Mouse (Mus musculus): Measurements from ENCODE around the gene Kifc5b. TPM values are rescaled to one million over a fixed set of nuclear protein-coding genes. Genes with fewer than 3 reads are reported as not detected.

Gene Kifc5b
- total and polyA plus RNA-seq, 3 experiments: 15.7 to 36.1 (median 23.0) TPM

DNA sequence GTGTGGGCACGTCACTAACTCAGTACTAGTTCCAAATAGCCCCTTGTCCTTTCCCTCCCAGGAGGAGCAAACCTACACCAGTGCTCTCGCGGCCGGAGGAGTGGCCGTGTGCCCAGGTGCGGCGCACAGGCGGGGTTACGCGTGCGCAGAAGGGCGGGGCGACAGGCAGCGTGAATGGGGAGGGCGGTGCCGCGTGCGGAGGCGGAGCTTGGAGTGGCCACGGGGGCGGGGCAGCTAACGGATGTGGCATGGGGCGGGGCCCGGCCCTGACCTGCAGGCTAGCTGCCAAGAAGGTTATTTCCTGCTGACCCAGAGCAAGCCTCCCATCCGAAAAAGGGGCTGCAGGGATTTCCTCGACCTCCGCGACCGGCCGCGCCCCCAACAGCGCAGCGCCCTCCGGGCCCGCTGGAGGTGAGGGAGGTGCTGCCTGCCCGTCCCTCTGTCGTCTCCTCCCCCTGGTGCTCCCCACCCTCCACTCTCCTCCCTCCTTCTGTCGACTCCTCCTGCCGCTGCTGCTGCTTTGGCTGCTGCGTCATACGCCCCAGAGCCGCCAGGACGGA lies 16.0 kb downstream of the Kifc5b start, which contains the start of gene Phf1:
Phf1 (plus strand) TSS at position 214 of the 560 bp plus-strand sequence.
- no peaks in the 10 kb centered on the region for H3K27me3 ChIP-seq (ENCODE audit: insufficient read depth, low read length)
- H3K36me3 ChIP-seq (replicated peaks): peaks cover 86% of the 10 kb centered on the region
- H3K4me3 ChIP-seq (ENCODE audit: low read depth, low read length): peak within 1 kb of the TSS; percentile 78
- TF ChIP-seq GATA2 (IDR thresholded peaks at IDR 0.05; ENCODE audit: borderline replicate concordance, low read depth, low read length): no peak
- no peak for TF ChIP-seq GATA1 (IDR thresholded peaks at IDR 0.05; ENCODE audit: borderline replicate concordance, low read length)
- no peak for TF ChIP-seq POLR2AphosphoS5 (IDR thresholded peaks at IDR 0.05; ENCODE audit: insufficient replicate concordance, low read depth, low read length)
- TF ChIP-seq CTCF (IDR thresholded peaks at IDR 0.05; ENCODE audit: low read depth, low read length): no peak
- TF ChIP-seq TAL1 (conservative IDR thresholded peaks at IDR 0.05; ENCODE audit: low read depth, low read length): no peak
- ATAC-seq (ENCODE audit: extremely low read depth, insufficient number of reproducible peaks, low FRiP score, poor library complexity, severe bottlenecking) (peak; percentile 64), DNase-seq (ENCODE audit: low spot score) (peak; percentile 90)
- no peaks in the 10 kb centered on the region for H3K9me3 ChIP-seq (replicated peaks)
- peaks cover 64% of the 10 kb centered on the region for H3K4me1 ChIP-seq (ENCODE audit: insufficient read depth, low read depth, low read length)

DNA sequence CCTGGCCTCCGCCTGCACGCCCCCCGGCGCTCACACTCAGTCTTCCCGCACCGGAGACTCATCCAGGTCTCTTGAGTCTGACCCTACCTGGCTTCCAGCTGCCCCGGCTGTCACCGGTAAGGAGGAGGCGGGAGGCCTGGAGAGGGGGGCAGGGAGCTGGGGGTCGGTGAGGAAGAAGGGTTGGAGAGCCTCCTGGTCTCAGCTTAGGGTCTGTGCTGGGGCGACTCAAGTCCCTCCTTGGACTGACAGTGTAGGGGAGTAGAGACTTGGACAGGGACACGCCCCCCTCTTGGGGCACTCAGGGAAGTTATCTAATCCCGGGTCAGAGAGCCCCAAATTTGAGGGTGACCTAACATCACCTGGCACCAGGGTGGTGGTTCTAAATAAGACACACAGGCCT lies 16.5 kb downstream of the Kifc5b start:
- peaks cover 84% of the 10 kb centered on the region for H3K36me3 ChIP-seq (replicated peaks)
- H3K4me1 ChIP-seq (ENCODE audit: insufficient read depth, low read depth, low read length): peaks cover 69% of the 10 kb centered on the region
- ATAC-seq (ENCODE audit: extremely low read depth, insufficient number of reproducible peaks, low FRiP score, poor library complexity, severe bottlenecking): no peak
- peak overlapping the region; percentile 78 for H3K4me3 ChIP-seq (ENCODE audit: low read depth, low read length)
- no peaks in the 10 kb centered on the region for H3K9me3 ChIP-seq (replicated peaks)
- no peaks in the 10 kb centered on the region for H3K27me3 ChIP-seq (ENCODE audit: insufficient read depth, low read length)
- no peak for DNase-seq (ENCODE audit: low spot score)
- TF ChIP-seq GATA2 (IDR thresholded peaks at IDR 0.05; ENCODE audit: borderline replicate concordance, low read depth, low read length) (no peak), POLR2AphosphoS5 (IDR thresholded peaks at IDR 0.05; ENCODE audit: insufficient replicate concordance, low read depth, low read length) (no peak), TAL1 (conservative IDR thresholded peaks at IDR 0.05; ENCODE audit: low read depth, low read length) (no peak), GATA1 (IDR thresholded peaks at IDR 0.05; ENCODE audit: borderline replicate concordance, low read length) (no peak), CTCF (IDR thresholded peaks at IDR 0.05; ENCODE audit: low read depth, low read length) (no peak)

DNA sequence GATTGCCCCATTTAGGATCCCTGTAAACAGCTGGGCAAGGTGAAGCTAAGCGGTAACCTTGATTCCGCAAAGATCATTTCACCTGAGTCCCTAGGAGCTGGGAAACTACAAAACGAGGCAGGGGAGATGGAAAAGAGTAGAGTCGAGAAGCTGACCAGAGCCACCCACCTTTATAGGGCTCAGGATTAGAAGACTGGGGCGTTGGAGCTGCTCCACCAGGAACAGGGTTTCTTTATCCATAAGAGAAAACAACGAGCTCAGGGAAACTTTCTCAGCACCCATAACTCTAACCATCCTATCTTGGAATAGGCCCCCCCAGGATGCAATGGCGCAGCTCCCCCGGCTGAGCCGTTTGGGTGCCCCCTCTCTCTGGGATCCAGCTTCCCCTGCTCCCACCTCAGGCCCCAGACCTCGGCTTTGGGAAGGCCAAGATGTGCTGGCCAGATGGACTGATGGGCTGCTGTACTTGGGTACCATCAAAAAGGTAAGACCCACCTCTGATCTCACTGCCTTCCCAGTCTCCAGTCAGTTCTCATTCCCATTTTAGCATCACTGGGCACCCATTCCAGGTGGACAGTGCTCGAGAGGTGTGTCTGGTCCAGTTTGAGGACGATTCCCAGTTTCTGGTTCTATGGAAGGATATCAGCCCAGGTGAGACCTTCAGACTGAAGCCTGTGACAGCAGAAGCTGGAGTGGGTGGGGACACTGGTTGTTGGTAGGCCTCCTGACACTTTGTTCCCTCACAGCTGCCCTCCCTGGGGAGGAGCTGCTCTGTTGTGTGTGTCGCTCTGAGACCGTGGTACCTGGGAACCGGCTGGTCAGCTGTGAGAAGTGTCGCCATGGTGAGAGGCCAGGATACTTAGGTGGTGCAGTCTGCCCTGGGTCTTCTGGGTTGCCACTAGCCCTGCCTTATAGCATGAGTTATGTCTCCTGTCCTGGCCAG lies 17.3 kb downstream of the Kifc5b start:
- DNase-seq (ENCODE audit: low spot score) (no peak), ATAC-seq (ENCODE audit: extremely low read depth, insufficient number of reproducible peaks, low FRiP score, poor library complexity, severe bottlenecking) (no peak)
- Histone ChIP-seq H3K4me1 (ENCODE audit: insufficient read depth, low read depth, low read length) (peaks cover 71% of the 10 kb centered on the region), H3K36me3 (replicated peaks) (peaks cover 77% of the 10 kb centered on the region), H3K4me3 (ENCODE audit: low read depth, low read length) (peak overlapping the region; percentile 78; the same call in 1 of the 2 replicates), H3K27me3 (ENCODE audit: insufficient read depth, low read length) (no peaks in the 10 kb centered on the region), H3K9me3 (replicated peaks) (no peaks in the 10 kb centered on the region)
- TF ChIP-seq GATA1 (IDR thresholded peaks at IDR 0.05; ENCODE audit: borderline replicate concordance, low read length) (no peak), CTCF (IDR thresholded peaks at IDR 0.05; ENCODE audit: low read depth, low read length) (no peak)

DNA sequence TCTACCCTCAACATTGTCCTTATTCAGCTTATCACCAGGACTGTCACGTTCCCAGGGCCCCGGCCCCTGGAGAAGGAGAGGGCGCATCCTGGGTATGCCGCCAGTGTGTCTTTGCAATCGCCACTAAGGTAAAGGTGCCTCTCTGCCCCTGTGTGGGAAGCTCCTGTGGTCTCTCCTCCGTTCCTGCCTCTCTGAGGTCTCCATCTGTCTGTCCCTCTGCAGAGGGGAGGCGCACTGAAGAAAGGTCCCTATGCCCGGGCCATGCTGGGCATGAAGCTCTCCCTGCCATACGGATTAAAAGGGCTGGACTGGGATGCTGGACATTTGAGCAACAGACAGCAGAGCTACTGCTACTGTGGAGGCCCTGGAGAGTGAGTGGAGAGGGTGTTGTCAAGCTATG lies 18.1 kb downstream of the Kifc5b start:
- H3K9me3 ChIP-seq (replicated peaks): no peaks in the 10 kb centered on the region
- no peaks in the 10 kb centered on the region for H3K27me3 ChIP-seq (ENCODE audit: insufficient read depth, low read length)
- DNase-seq (ENCODE audit: low spot score) (no peak), ATAC-seq (ENCODE audit: extremely low read depth, insufficient number of reproducible peaks, low FRiP score, poor library complexity, severe bottlenecking) (no peak)
- peaks cover 71% of the 10 kb centered on the region for H3K36me3 ChIP-seq (replicated peaks)
- peaks cover 74% of the 10 kb centered on the region for H3K4me1 ChIP-seq (ENCODE audit: insufficient read depth, low read depth, low read length)
- no peak overlapping the region for H3K4me3 ChIP-seq (ENCODE audit: low read depth, low read length)
- TF ChIP-seq POLR2AphosphoS5 (IDR thresholded peaks at IDR 0.05; ENCODE audit: insufficient replicate concordance, low read depth, low read length) (no peak), CTCF (IDR thresholded peaks at IDR 0.05; ENCODE audit: low read depth, low read length) (no peak), GATA1 (IDR thresholded peaks at IDR 0.05; ENCODE audit: borderline replicate concordance, low read length) (no peak), GATA2 (IDR thresholded peaks at IDR 0.05; ENCODE audit: borderline replicate concordance, low read depth, low read length) (no peak)

DNA sequence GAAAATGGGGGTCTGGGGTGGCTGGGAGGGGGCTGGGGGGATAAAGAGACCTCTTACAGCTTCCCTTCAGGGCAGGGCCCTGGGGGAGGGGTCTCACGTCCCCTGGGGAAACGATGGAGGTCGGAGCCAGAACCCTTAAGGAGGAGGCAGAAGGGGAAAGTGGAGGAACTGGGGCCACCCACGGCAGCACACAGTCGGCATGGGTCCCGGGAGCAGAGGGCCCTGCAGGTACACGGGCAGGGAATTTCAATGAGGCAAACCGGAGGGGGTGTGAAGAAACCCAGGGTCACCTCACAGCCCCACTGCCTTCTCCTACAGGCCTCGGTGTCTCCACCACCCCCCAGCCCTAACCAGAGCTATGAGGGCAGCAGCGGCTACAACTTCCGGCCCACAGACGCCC lies 19.6 kb downstream of the Kifc5b start:
- ATAC-seq (ENCODE audit: extremely low read depth, insufficient number of reproducible peaks, low FRiP score, poor library complexity, severe bottlenecking) (no peak), DNase-seq (ENCODE audit: low spot score) (no peak)
- Histone ChIP-seq H3K9me3 (replicated peaks) (no peaks in the 10 kb centered on the region), H3K4me1 (ENCODE audit: insufficient read depth, low read depth, low read length) (peaks cover 85% of the 10 kb centered on the region), H3K27me3 (ENCODE audit: insufficient read depth, low read length) (no peaks in the 10 kb centered on the region), H3K36me3 (replicated peaks) (peaks cover 63% of the 10 kb centered on the region), H3K4me3 (ENCODE audit: low read depth, low read length) (no peak overlapping the region; the same call in 1 of the 2 replicates)
- no peak for TF ChIP-seq GATA2 (IDR thresholded peaks at IDR 0.05; ENCODE audit: borderline replicate concordance, low read depth, low read length)
- no peak for TF ChIP-seq CTCF (IDR thresholded peaks at IDR 0.05; ENCODE audit: low read depth, low read length)
- TF ChIP-seq TAL1 (conservative IDR thresholded peaks at IDR 0.05; ENCODE audit: low read depth, low read length): no peak
- TF ChIP-seq GATA1 (IDR thresholded peaks at IDR 0.05; ENCODE audit: borderline replicate concordance, low read length): no peak
- TF ChIP-seq POLR2AphosphoS5 (IDR thresholded peaks at IDR 0.05; ENCODE audit: insufficient replicate concordance, low read depth, low read length): no peak

DNA sequence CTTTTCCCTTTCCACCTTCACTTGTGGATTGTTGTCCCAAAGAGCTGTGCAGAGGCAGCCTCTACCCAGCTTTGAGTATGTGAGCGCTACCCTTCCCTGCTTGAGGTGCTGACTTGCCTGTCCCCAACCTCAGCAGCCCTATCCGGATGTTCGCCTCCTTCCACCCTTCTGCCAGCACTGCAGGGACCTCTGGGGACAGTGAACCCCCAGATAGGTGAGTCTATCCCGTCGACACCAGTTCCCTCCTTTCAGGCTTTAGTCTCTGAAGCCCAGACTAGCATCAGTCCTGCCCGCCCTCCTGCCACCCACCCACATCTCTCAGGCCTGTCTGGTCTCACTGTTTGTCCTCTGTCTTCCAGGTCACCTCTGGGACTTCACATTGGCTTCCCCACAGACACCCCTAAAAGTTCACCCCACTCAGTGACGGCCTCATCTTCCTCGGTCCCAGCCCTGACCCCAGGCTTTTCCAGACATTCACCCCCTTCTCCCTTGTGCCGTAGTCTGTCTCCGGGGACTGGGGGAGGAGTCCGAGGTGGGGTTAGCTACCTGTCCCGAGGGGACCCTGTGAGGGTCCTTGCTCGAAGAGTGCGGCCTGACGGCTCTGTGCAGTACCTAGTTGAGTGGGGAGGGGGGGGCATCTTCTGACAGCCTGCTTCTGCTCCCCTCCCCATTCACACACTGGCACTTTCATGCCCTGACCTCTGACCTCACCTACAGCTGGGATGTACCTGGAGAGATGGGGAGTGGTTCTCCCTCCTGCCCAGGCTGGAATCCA lies 20.2 kb downstream of the Kifc5b start:
- Histone ChIP-seq H3K27me3 (ENCODE audit: insufficient read depth, low read length) (no peaks in the 10 kb centered on the region), H3K36me3 (replicated peaks) (peaks cover 56% of the 10 kb centered on the region), H3K4me1 (ENCODE audit: insufficient read depth, low read depth, low read length) (peaks cover 86% of the 10 kb centered on the region), H3K4me3 (ENCODE audit: low read depth, low read length) (peak overlapping the region; percentile 58; the same call in 1 of the 2 replicates), H3K9me3 (replicated peaks) (no peaks in the 10 kb centered on the region)
- no peak for TF ChIP-seq GATA2 (IDR thresholded peaks at IDR 0.05; ENCODE audit: borderline replicate concordance, low read depth, low read length)
- no peak for TF ChIP-seq CTCF (IDR thresholded peaks at IDR 0.05; ENCODE audit: low read depth, low read length)
- TF ChIP-seq TAL1 (conservative IDR thresholded peaks at IDR 0.05; ENCODE audit: low read depth, low read length): no peak
- TF ChIP-seq GATA1 (IDR thresholded peaks at IDR 0.05; ENCODE audit: borderline replicate concordance, low read length): no peak
- TF ChIP-seq POLR2AphosphoS5 (IDR thresholded peaks at IDR 0.05; ENCODE audit: insufficient replicate concordance, low read depth, low read length): no peak
- no peak for DNase-seq (ENCODE audit: low spot score)
- no peak for ATAC-seq (ENCODE audit: extremely low read depth, insufficient number of reproducible peaks, low FRiP score, poor library complexity, severe bottlenecking)
